Mouse (Mus musculus) adrenal gland, adult 18-20 months (tissue): ENCODE measurements around the gene Zc3h10. TPM values are rescaled to one million over a fixed set of nuclear protein-coding genes. Genes with fewer than 3 reads are reported as not detected.
"Not testable (repeated sequence)": the region's sequence is repeated elsewhere in the genome, so short reads cannot be mapped to it uniquely, and the experiment has no call there.

Experiments
- DNase-seq, 2 experiments: peaks; one replicate each; pipeline ENCODE4 v3.0.0; 2021 to 2022; ENCODE audit warnings: low spot score in 2 of 2
- total RNA-seq, 2 experiments: library from RNA; stranded (reverse); gene quantifications; 1 replicate in 1 of 2; 2 replicates in 1 of 2; pipeline ENCODE4 v1.2.3; 2021

The Zc3h10 gene
- total RNA-seq, 2 experiments from 2014 or later = 14.5 TPM

- DNase-seq = no peak
Measured at GRCm38 (mm10) chr10:128556286-128556685, 8.7 kb upstream of the Zc3h10 start.

GRCm38 (mm10) chr10:128555567-128555966 lies 8.0 kb upstream of the Zc3h10 start:
- not testable (repeated sequence) for DNase-seq

- not testable (repeated sequence) for DNase-seq
Measured at GRCm38 (mm10) chr10:128550144-128550823, 2.7 kb upstream of the Zc3h10 start.

- not testable (repeated sequence) for DNase-seq
Measured at GRCm38 (mm10) chr10:128549682-128550057, 2.1 kb upstream of the Zc3h10 start.

GRCm38 (mm10) chr10:128548947-128549681 lies 1.5 kb upstream of the Zc3h10 start, which contains the start of gene Rpl41:
Rpl41 (minus strand) TSS chr10:128549305.
- peak; percentile 89 to 90 for DNase-seq

- peak in 1 of 2 experiments; percentile 29 for DNase-seq
Measured at GRCm38 (mm10) chr10:128548051-128548791, 647 bp upstream of the Zc3h10 start.

- DNase-seq = no peak
Measured at GRCm38 (mm10) chr10:128546787-128547186, 787 bp downstream of the Zc3h10 start.

- no peak for DNase-seq
Measured at GRCm38 (mm10) chr10:128546361-128546760, 1.2 kb downstream of the Zc3h10 start.

GRCm38 (mm10) chr10:128545570-128545898 lies 2.0 kb downstream of the Zc3h10 start:
- no peak for DNase-seq

GRCm38 (mm10) chr10:128544674-128545569 lies 2.7 kb downstream of the Zc3h10 start:
- no peak for DNase-seq

- no peak for DNase-seq
Measured at GRCm38 (mm10) chr10:128544151-128544657, 3.4 kb downstream of the Zc3h10 start.

GRCm38 (mm10) chr10:128543100-128543499 lies 4.5 kb downstream of the Zc3h10 start:
- DNase-seq = no peak

GRCm38 (mm10) chr10:128538340-128538870 lies 9.2 kb downstream of the Zc3h10 start:
- DNase-seq = no peak

- DNase-seq = peak; percentile 81
Measured at GRCm38 (mm10) chr10:128536266-128536940, 11.2 kb downstream of the Zc3h10 start.

GRCm38 (mm10) chr10:128535624-128536265 lies 11.8 kb downstream of the Zc3h10 start:
- DNase-seq = no peak

GRCm38 (mm10) chr10:128535206-128535605 lies 12.4 kb downstream of the Zc3h10 start:
- DNase-seq = no peak

GRCm38 (mm10) chr10:128526366-128527356 lies 20.9 kb downstream of the Zc3h10 start:
- no peak for DNase-seq
